Mouse (Mus musculus) CH12.LX (cell line): Measurements from ENCODE around the gene Cfi.

Experiments
- CHD2 ChIP-seq: IDR thresholded peaks from 2 replicates; pipeline ENCODE4 v1.6.1; 2011; ENCODE audit warnings: low read length, improper control_type of control experiment
- CTCF ChIP-seq, 2 experiments: IDR thresholded peaks in 1 of 2; conservative IDR thresholded peaks in 1 of 2; 2 replicates each; pipeline ENCODE4 v1.5.1; 2011 to 2012; ENCODE audit warnings: low read depth in 2 of 2, low read length in 2 of 2, improper control_type of control experiment in 1 of 2, inconsistent platforms in 1 of 2, mild to moderate bottlenecking in 1 of 2, moderate library complexity in 1 of 2
- ELF1 ChIP-seq: IDR thresholded peaks from 2 replicates; pipeline ENCODE4 v1.6.1; 2014; ENCODE audit warnings: low read depth, mild to moderate bottlenecking, inconsistent platforms, low read length, improper control_type of control experiment
- EP300 ChIP-seq: IDR thresholded peaks from 2 replicates; pipeline ENCODE4 v1.6.1; 2011; ENCODE audit warnings: low read length, improper control_type of control experiment
- MAZ ChIP-seq: IDR thresholded peaks from 2 replicates; pipeline ENCODE4 v1.6.1; 2012; ENCODE audit warnings: low read depth, mild to moderate bottlenecking, inconsistent platforms, low read length, improper control_type of control experiment, moderate library complexity
- MEF2A ChIP-seq: IDR thresholded peaks from 2 replicates; pipeline ENCODE4 v1.6.1; 2014; ENCODE audit warnings: low read depth, mild to moderate bottlenecking, inconsistent platforms, low read length, improper control_type of control experiment, borderline replicate concordance
- MYC ChIP-seq: IDR thresholded peaks from 2 replicates; pipeline ENCODE4 v1.6.1; 2011; ENCODE audit warnings: low read depth, mild to moderate bottlenecking, improper control_type of control experiment, low read length
- POLR2A ChIP-seq: IDR thresholded peaks from 2 replicates; pipeline ENCODE4 v1.6.1; 2011; ENCODE audit warnings: low read depth, mild to moderate bottlenecking, improper control_type of control experiment, low read length
- RAD21 ChIP-seq: IDR thresholded peaks from 2 replicates; pipeline ENCODE4 v1.6.1; 2011; ENCODE audit warnings: low read depth, mild to moderate bottlenecking, low read length, improper control_type of control experiment, moderate library complexity
- ZKSCAN1 ChIP-seq: IDR thresholded peaks from 2 replicates; pipeline ENCODE4 v1.6.1; 2012; ENCODE audit warnings: low read depth, inconsistent platforms, low read length, improper control_type of control experiment, borderline replicate concordance
- ZNF384 ChIP-seq: IDR thresholded peaks from 2 replicates; pipeline ENCODE4 v1.6.1; 2012; ENCODE audit warnings: low read depth, low read length, improper control_type of control experiment, inconsistent platforms

- no peak for TF ChIP-seq MEF2A
- TF ChIP-seq CTCF (conservative IDR thresholded peaks at IDR 0.05 in 1 of 2, IDR thresholded peaks at IDR 0.05 in 1 of 2; ENCODE audit: low read depth in 2 of 2, low read length in 2 of 2) = no peak
- TF ChIP-seq ZKSCAN1 = no peak
- TF ChIP-seq CHD2 = no peak
- TF ChIP-seq MYC = no peak
- no peak for TF ChIP-seq MAZ
- no peak for TF ChIP-seq ZNF384
- TF ChIP-seq EP300 = no peak
- TF ChIP-seq ELF1 = no peak
- no peak for TF ChIP-seq POLR2A
- TF ChIP-seq RAD21 = no peak
Observed at GRCm38 (mm10) chr3:129821736-129822135, 13.9 kb upstream of the Cfi start.
